Mouse (Mus musculus) brain, adult 2 months (tissue): Measurements from ENCODE around the gene Clca3b.
"Not testable (repeated sequence)": the region's sequence is repeated elsewhere in the genome, so short reads cannot be mapped to it uniquely, and the experiment has no call there.

Experiments used
- DNase-seq: peaks from one replicate; pipeline ENCODE4 v3.0.0; 2011; ENCODE audit warnings: low read depth, low spot score

Gene Clca3b

DNA sequence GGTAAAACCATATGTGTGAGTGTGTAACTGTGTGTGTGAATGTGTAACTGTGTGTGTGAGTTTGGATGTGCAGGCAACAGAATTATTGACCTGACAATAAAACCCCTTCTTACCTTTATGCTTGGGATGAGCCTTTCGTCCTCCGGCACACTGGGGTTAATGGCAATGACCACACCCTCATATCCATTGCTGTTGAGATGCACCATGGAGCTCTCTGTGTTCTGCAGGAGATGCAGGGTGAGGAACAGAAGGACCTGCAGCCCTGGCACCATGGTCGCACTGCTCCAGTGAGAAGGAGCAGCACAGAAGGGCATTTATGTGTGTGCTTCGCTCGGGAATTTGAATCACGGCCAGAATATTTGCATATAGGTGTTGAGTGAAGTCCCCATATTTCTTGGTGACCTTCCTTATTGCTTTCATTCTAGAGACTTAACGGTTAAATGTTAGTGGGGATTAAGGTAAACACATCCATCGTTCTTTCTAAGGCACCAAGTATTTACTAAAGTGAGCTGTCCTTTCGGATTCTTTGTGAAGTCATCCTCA is at the start of gene Clca3b:
Gene Clca3b, minus strand, starts transcription at position 344 of the 543 bp plus-strand sequence.
- DNase-seq, result not testable (repeated sequence)

DNA sequence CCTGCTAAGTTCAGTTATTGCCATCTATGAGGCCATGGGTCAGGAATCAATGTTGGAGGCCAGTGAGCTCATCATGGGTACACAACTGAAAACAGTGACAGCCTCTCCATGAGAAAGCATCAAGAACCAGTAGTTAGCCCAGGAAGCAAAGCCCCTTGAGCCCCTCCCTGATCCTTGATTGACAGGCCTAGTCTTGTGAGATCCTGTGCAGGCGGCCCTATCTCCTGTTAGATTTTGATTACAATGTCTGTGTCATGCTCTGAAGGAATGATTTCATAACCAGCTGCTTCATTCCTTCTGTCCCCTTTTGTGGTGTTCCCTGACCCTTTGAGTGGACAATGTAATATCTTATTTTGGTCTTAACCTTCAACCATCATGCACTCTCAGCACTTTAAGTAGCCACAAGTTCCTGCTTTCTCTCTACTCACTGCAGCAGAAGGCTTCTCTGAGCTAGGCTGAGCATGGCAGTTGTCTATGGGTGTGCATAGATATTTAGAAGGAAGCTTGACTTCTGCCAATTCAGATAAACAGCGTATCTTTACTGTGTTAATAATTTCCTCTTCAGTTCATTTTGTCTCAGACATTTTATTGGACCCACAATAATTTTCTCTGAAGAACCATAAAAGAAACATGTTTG is 48.0 kb upstream of the Clca3b start:
- DNase-seq, result no peak

DNA sequence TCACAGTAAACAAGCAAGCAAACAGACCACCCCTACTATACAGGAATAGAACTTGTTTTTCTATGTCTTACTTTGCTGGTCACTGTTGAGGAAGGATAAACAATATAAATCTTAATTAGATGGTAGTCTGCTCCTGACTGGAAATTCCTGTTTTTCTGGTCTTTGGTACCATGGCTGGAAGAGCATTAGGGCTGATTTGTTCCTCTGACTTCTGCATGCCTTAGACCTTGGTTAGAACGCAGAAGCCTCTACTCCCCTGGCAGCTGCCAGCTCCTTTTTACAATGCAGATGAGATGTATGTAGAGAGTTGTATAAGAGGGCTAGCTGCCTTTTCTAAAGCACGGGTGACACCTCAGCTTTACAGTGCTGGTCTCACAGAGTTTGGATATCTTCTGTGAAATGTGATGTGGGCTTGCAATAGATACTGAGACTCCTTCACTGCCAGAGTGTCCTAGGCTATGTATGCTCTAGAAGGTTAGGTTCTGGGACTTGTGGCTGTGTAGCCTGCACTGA is 41.1 kb upstream of the Clca3b start:
- DNase-seq, result peak; percentile 1

DNA sequence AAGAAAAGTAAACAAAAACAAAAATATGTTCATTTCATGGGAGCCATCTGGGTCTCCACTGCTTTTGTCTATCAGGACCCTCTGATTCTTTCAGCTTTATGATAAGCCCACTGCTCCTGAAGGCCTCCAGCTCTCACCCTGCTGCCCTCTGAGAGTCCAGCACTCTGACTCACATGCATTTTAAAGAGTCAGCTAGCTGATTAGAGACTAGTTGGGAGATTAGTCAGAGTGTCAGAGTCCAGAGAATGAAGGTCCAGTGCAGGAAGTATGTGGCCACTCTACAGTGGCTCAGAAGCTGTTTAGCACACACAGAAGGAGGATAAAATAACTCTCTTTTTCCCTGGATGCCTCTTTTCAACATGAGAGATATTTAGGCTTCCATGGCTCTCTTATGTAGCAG is 37.8 kb upstream of the Clca3b start:
- DNase-seq, result no peak

DNA sequence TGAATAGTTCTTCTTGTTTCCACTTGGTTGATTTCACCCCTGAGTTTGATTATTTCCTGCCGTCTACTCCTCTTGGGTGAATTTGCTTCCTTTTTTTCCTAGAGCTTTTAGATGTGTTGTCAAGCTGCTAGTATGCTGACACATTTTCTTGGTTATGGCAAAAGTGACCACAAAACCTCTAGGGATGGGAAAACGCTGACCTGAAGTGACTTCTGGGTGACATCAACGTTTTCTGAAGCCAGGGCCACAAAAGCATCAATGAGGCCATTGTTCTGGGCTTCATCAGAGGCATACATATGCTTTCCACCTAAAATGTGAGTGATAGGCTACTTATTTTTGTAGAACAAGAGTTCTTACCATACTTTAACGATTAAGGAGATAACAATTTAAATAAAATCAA is 22.9 kb upstream of the Clca3b start:
- peak; percentile 45 for DNase-seq

DNA sequence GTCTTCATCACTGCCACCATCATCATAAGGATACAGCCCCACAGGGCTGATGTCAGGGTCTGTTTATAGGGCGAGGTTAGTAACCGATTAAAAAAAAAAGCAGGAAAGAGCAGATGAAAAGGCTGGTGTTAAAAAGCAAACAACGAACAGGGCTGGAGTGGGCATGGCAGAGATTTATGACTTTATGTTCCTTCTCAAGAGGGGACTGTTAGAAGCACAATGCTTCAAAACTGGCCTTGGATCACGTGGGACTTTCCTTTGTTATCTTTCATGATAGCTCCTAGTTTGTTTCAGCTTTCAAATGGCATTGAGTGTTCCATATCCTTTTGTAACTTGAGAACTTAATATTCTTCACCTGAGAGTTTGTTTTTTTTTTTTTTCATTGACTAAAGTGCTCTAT is 427 bp upstream of the Clca3b start:
- DNase-seq, result no peak

DNA sequence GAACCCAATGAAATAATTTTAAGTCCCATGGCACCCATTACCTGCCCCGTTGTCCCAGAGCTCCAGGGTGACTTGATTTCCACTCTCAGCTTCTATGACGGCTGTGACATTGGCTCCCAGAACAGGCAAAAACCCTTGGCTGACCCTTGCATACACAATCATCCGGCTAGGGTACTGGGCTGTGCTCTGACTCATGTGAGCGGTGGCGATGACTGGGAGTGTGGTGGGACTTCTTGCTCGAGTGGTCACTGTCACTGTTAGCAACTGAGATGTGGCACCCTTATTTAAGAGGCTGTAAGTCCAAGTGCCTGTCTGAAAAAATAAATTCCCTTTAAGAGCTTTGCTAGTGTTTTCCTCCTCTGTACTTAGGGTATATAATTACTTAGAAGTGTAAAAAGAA is 21.9 kb downstream of the Clca3b start:
- DNase-seq, result no peak

DNA sequence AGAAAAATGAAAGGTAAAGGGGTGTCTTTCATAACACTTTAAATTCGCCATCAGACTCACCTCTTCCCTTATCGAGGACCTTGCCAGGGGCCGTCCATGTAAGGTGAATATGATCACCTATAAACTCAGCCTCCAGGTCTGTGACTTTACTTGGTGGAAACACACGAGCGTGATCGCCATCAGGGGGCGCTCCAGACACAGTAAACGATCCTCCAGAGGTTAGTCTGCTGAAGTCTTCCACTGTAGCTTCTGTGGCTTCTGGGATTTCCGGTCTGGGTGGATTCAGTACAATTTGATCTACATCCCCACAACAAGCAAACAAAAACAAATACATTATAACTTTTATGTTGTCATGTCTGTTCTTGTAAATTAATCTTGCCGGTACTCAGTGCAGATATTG is 24.0 kb downstream of the Clca3b start:
- peak; percentile 87 for DNase-seq

DNA sequence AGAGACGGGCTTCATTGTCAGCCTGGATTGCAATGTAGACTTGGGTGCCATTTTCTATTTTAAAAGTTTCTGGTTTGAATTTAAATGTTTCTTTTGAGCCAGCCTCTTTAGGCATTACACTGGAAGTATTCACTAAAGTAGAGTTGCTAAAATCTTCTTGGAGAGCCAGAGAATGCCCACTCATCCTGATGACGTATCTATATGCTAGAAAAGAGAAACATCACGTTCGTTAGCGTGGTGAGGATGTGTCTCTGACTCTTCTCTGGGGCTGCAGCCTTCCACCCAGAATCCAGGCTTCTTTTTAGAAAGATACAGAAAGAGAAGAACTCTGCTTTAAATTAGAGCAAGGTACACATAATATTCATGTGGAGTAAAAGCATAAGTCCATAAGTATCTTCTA is 25.8 kb downstream of the Clca3b start:
- DNase-seq, result peak; percentile 52

DNA sequence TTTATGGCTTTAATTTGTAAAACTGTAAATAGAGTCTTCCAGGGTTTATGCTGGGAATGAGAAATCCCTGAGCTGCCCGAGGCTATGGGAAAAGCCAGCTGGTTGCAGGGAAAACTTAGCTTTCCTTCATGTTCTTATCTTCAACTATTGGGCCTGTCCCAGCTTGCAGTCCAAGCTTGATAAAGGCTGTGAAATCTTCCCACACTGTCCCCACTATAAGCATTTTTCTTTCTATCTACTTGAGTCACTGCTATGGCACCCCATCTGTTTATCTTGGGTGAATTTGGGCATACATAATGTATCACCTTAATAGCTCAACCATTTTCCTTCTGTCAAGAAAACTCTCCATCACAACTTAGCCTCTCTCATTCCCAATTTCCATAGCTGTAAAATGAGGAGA is 28.5 kb downstream of the Clca3b start:
- peak; percentile 46 for DNase-seq

DNA sequence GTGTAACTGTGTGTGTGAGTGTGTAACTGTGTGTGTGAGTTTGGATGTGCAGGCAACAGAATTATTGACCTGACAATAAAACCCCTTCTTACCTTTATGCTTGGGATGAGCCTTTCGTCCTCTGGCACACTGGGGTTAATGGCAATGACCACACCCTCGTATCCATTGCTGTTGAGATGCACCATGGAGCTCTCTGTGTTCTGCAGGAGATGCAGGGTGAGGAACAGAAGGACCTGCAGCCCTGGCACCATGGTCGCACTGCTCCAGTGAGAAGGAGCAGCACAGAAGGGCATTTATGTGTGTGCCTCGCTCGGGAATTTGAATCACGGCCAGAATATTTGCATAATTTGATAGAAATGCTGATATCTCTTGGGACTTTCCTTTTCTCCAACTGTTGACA is 29.9 kb downstream of the Clca3b start, which contains the start of gene Clca3a2:
Gene Clca3a2, minus strand, starts transcription at position 276 of the 400 bp plus-strand sequence.
- DNase-seq, result not testable (repeated sequence)

DNA sequence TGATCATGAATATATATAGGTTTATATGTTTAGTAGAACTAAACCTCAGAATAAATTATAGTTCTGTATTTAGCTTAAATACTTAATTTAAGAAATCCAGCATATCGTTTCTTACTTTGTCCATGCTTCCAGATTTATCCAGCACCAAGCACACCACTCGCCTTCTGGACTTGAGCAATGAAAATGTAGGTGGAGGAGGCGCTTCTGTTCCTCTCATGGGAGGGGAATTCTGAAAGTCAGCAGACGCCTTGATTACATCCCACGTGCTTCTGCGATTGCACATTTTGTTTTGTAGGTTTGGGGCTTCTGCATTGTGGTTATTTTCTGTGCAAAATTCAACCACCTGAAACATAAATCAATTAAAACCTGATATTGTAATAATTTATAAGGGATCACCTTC is 35.8 kb downstream of the Clca3b start:
- DNase-seq, result peak; percentile 50

DNA sequence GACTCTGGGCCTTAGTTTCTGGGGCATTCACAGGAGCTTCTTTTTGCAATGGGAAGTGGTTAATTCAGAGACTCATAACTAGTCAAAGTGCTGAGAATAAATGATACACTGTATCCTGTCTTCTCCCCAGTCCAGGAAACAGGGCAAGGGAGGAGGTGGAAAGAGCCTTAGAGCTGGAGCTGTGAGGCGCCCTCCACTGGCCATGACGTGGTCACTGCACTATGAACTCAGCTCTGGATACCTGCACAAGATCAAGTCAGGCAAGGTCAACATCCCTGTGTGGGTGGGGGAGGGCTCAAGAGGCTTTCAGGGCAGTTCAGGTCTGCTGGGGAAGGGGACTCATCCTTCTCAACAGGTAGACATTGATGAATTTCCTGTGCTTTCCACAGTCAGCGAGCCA is 37.3 kb downstream of the Clca3b start:
- no peak for DNase-seq

DNA sequence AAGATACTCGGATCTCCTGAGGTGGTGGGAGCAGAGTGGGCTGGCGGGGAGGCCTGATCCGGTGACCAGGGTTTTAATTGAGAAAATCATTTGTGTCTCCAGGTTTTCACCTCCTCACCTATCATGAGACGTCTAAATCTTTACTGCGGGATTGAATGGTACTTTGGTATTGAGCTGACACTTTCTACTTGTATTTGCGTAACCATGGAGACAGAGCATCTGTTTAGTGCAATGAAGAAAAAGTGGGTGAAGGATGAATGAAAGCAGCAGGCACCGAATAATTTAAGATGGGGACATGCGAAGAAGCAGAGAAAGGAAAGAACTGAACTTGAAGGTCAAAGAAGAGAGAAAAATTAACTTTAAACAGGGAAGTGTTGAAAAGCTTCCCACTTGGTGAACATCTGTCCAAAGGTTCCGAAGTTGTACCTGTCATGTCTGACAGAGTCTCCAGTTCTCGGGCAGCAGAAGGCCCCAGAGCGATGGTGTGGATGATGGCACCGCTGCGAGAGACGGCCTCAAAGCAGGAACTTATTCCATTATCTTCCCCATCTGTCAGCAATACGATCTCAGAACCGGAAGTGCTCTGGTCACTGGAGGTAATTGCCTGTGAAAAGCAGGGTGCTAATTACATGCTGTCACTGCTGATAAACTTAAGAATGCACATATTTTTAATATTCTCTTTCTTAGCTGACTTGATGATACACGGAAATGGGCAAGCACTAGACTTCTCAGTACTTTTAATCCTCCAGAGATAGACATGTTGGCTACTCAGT is 40.8 kb downstream of the Clca3b start:
- not testable (repeated sequence) for DNase-seq

DNA sequence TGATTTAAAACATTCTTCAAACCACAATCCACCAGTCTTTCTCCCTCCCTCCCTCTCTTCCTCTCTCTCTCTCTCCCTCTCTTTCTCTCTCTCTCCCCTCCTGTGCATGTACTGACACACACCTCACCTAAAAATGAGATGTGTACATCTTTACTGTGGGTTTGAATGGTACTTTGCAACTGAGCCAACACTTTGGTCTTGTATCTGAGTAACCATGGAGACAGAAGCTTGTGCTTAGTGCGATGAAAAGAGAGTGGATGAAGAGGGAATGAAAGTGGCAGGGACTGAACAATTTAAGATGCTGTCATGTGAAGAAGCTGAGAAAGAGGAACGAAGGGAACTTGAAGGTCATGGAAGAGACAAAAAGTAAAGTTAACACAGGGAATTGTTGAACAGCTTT is 42.5 kb downstream of the Clca3b start:
- DNase-seq, result not testable (repeated sequence)

DNA sequence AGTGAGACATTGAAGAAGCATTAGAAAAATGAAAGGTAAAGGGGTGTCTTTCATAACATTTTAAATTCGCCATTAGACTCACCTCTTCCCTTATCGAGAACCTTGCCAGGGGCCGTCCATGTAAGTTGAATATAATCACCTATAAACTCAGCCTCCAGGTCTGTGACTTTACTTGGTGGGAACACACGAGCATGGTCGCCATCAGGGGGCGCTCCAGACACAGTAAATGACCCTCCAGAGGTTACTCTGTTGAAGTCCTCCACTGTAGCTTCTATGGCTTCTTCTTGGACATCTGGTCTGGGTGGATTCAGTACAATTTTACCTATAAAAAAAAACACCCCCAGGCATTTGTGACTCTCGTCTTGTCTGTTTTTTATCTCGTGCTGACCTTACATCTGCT is 47.3 kb downstream of the Clca3b start:
- peak; percentile 55 for DNase-seq

DNA sequence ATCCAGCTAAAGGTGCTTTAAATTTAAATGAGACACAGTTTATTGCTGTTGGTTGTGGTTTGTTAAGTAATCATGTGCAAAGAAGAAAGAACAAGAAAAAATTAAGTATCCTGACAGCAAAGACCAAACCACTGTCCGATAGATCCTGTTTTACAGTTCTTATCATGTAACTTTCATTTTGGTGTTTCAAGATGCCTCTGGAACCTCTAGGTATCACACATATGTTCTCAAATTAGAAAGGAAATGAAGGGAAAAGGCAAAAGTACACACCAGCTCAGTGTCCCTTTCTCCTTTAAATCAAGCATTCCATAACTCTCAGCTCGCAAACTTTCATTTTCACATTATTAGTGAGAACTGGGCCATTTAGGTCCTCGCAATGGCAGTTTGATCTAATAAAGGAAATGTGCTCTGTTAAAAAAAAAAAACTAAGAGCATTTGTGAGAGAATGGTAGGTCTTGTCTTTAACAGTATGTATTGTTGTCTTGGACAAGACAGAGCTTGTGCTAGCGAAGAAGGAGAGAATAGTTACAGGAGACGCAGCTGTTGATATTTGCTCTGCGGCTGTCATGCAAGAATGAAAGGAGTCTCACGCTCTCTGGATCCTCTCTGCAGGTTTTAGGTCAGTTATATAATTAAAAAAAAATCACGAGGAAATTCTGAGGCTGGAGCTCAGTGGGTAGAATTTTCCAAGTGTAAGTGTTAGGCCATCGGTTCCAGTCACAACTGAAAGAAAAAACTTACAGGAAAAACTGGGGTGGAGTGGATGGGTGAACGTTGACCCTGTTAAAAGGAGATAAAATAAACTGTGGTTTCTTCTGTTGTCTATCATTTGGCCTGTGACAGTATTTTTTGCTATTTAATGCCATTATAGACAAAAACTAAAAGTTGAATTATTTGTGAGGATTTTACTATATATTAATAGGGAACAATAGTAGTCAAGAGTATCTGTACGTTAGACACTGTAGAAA is 63.7 kb downstream of the Clca3b start:
- peak; percentile 15 for DNase-seq
